Mouse (Mus musculus) limb, embryonic 14.5 days (tissue): ENCODE results near the gene Smim26. TPM values are rescaled to one million over a fixed set of nuclear protein-coding genes. Genes with fewer than 3 reads are reported as not detected.

Source experiments
- ATAC-seq: fragments of 200-750 bp; cut with Nextera tagmentation; 2 replicates; pipeline ENCODE4 v1.8.0; 2017; ENCODE audit warnings: low read depth, moderate number of reproducible peaks, moderate TSS enrichment; ENCODE audit not compliant: low FRiP score
- DNase-seq: peaks from one replicate; pipeline ENCODE4 v3.0.0-alpha.2; 2015; ENCODE audit warnings: low spot score
- H3K27ac ChIP-seq: fragments of 300-500 bp; sonication (generic); replicated peaks from 2 replicates; pipeline ENCODE4 v1.5.1; 2014; ENCODE audit warnings: low read depth, mild to moderate bottlenecking, low read length, moderate library complexity, mixed read lengths
- H3K27me3 ChIP-seq: fragments of 300-500 bp; sonication (generic); 2 replicates; pipeline ENCODE4 v1.6.1; 2014; ENCODE audit warnings: low read length, mixed read lengths; ENCODE audit not compliant: control insufficient read depth, insufficient read depth
- H3K36me3 ChIP-seq: fragments of 300-500 bp; sonication (generic); 2 replicates; pipeline ENCODE4 v1.6.1; 2014; ENCODE audit warnings: mild to moderate bottlenecking, low read length, moderate library complexity, mixed read lengths; ENCODE audit not compliant: control insufficient read depth, insufficient read depth
- H3K4me1 ChIP-seq: fragments of 300-500 bp; sonication (generic); 2 replicates; pipeline ENCODE4 v1.6.1; 2014; ENCODE audit warnings: antibody characterized with exemption, low read length, mixed read lengths; ENCODE audit not compliant: control insufficient read depth, insufficient read depth
- H3K4me2 ChIP-seq: fragments of 300-500 bp; sonication (generic); replicated peaks from 2 replicates; pipeline ENCODE4 v1.6.1; 2014; ENCODE audit warnings: low read depth, mild to moderate bottlenecking, low read length, moderate library complexity; ENCODE audit not compliant: severe bottlenecking
- H3K4me3 ChIP-seq: fragments of 300-500 bp; sonication (generic); replicated peaks from 2 replicates; pipeline ENCODE4 v1.5.1; 2014; ENCODE audit warnings: low read length
- H3K9ac ChIP-seq: fragments of 300-500 bp; sonication (generic); 2 replicates; pipeline ENCODE4 v1.6.1; 2014; ENCODE audit warnings: mild to moderate bottlenecking, low read depth, low read length, moderate library complexity; ENCODE audit not compliant: severe bottlenecking
- H3K9me3 ChIP-seq: fragments of 300-500 bp; sonication (generic); 2 replicates; pipeline ENCODE4 v1.6.1; 2016; ENCODE audit warnings: low read length; ENCODE audit not compliant: control insufficient read depth
- POLR2A ChIP-seq: fragments of 200-500 bp; IDR thresholded peaks from 2 replicates; pipeline ENCODE4 v1.8.0; 2012; ENCODE audit warnings: inconsistent platforms, mild to moderate bottlenecking, moderate library complexity, borderline replicate concordance; ENCODE audit not compliant: insufficient read depth, insufficient read length; ENCODE audit errors: extremely low read depth
- WGBS: fragments of 180-500 bp; shearing (Covaris S2); extraction: QIAGEN DNeasy Blood & Tissue Kit; methylation state at CpG from one replicate; pipeline ENCODE4 v1.1.7; 2014; 5-methylcytosine and 5-hydroxymethylcytosine counted together
- microRNA-seq: library from miRNA; unstranded; fragments of <30 nt; microRNA quantifications from one replicate; pipeline ENCODE4, GENCODE M21; 2016
- polyA plus RNA-seq, 2 experiments: library from polyadenylated mRNA; depleted of rRNA in 1 of 2; stranded (reverse) in 1 of 2; unstranded in 1 of 2; fragments of >200 nt; fragmentation: Nextera tagmentation in 1 of 2; extraction: Ambion mirVana in 1 of 2; gene quantifications; 2 replicates each; pipeline versions ENCODE4 v1.2.1 to v1.2.3; 2012 to 2014

Smim26 gene
- polyA plus RNA-seq, 2 experiments, result 35.7 to 44.4 TPM

- H3K4me3 ChIP-seq, result no peak overlapping the region
- no peak for TF ChIP-seq POLR2A
- H3K27me3 ChIP-seq, result no peaks in the 10 kb centered on the region
- H3K4me2 ChIP-seq, result no peak overlapping the region
- DNase-seq (no peak), ATAC-seq (no peak)
- H3K9ac ChIP-seq, result no peak overlapping the region
- H3K27ac ChIP-seq, result no peak overlapping the region
- H3K36me3 ChIP-seq, result 0 out of 2 replicates have a peak, but pooled peaks cover 4% of the 10 kb centered on the region
- 0 out of 2 replicates have a peak, but pooled peaks cover 4% of the 10 kb centered on the region for H3K4me1 ChIP-seq
- 0 out of 2 replicates have a peak, but pooled peaks cover 2% of the 10 kb centered on the region for H3K9me3 ChIP-seq
- 84% methylated on average over 4 of the region's 4 CpGs for WGBS
Measured at GRCm38 (mm10) chr2:144637204-144637603, 43.4 kb downstream of the Smim26 start.

GRCm38 (mm10) chr2:144637671-144638395 is 44.0 kb downstream of the Smim26 start:
- H3K27me3 ChIP-seq, result no peaks in the 10 kb centered on the region
- no peak overlapping the region for H3K4me3 ChIP-seq
- no peak overlapping the region for H3K27ac ChIP-seq
- no peak overlapping the region for H3K4me2 ChIP-seq
- H3K9ac ChIP-seq, result no peak overlapping the region
- no peak for DNase-seq
- no peaks in the 10 kb centered on the region for H3K9me3 ChIP-seq
- 84% methylated on average over 12 of the region's 12 CpGs for whole genome bisulfite sequencing
- no peaks in the 10 kb centered on the region for H3K36me3 ChIP-seq
- ATAC-seq, result no peak
- H3K4me1 ChIP-seq, result 0 out of 2 replicates have a peak, but pooled peaks cover 4% of the 10 kb centered on the region
- TF ChIP-seq POLR2A, result no peak

- ATAC-seq (no peak), DNase-seq (no peak)
- 0 out of 2 replicates have a peak, but pooled peaks cover 4% of the 10 kb centered on the region for H3K4me1 ChIP-seq
- H3K9me3 ChIP-seq, result no peaks in the 10 kb centered on the region
- H3K4me2 ChIP-seq, result no peak overlapping the region
- no peaks in the 10 kb centered on the region for H3K27me3 ChIP-seq
- WGBS, result 54% methylated on average over 4 of the region's 4 CpGs
- H3K27ac ChIP-seq, result no peak overlapping the region
- no peak for TF ChIP-seq POLR2A
- H3K4me3 ChIP-seq, result no peak overlapping the region
- no peaks in the 10 kb centered on the region for H3K36me3 ChIP-seq
- H3K9ac ChIP-seq, result no peak overlapping the region
Measured at GRCm38 (mm10) chr2:144638719-144639118, 44.9 kb downstream of the Smim26 start.

- Histone ChIP-seq H3K27me3 (no peaks in the 10 kb centered on the region), H3K9ac (no peak overlapping the region), H3K4me1 (0 out of 2 replicates have a peak, but pooled peaks cover 4% of the 10 kb centered on the region), H3K36me3 (no peaks in the 10 kb centered on the region), H3K27ac (no peak overlapping the region), H3K4me3 (no peak overlapping the region), H3K9me3 (no peaks in the 10 kb centered on the region), H3K4me2 (no peak overlapping the region)
- DNase-seq, result no peak
- no peak for ATAC-seq
- 84% methylated on average over 7 of the region's 7 CpGs for WGBS
- TF ChIP-seq POLR2A, result no peak
Measured at GRCm38 (mm10) chr2:144640101-144640500, 46.2 kb downstream of the Smim26 start.

- 71% methylated on average over 4 of the region's 4 CpGs for WGBS
- H3K27me3 ChIP-seq, result no peaks in the 10 kb centered on the region
- DNase-seq, result no peak
- no peak overlapping the region for H3K9ac ChIP-seq
- H3K4me2 ChIP-seq, result no peak overlapping the region
- peak; percentile 41; the same call in 1 of the 2 replicates for ATAC-seq
- no peaks in the 10 kb centered on the region for H3K9me3 ChIP-seq
- H3K4me1 ChIP-seq, result peaks cover 8% of the 10 kb centered on the region
- no peak for TF ChIP-seq POLR2A
- no peak overlapping the region for H3K4me3 ChIP-seq
- no peaks in the 10 kb centered on the region for H3K36me3 ChIP-seq
- no peak overlapping the region for H3K27ac ChIP-seq
Measured at GRCm38 (mm10) chr2:144641991-144642390, 48.1 kb downstream of the Smim26 start.

Small RNA genes within 50 kb of the gene (microRNA-seq; reads per million reads assigned to microRNA genes)
- not detected for gene Gm24823

Other genes with a start within 250 kb of the Smim26 start
- 38.8 and 41.5 TPM in 2 replicates for gene Kat14, start 225.1 kb upstream of the Smim26 start, polyA plus RNA-seq (2012; rRNA removed)
- gene Kat14, start 225.1 kb upstream of the Smim26 start, polyA plus RNA-seq (2014; fragmentation: Nextera tagmentation; extraction: Ambion mirVana), result 40.9 and 41.9 TPM in 2 replicates
- not detected in 2 replicates for gene Pet117, start 225.1 kb upstream of the Smim26 start, polyA plus RNA-seq (2012; rRNA removed)
- 0.43 TPM in 1 of 2 replicates, not detected in the other for gene Pet117, start 225.1 kb upstream of the Smim26 start, polyA plus RNA-seq (2014; fragmentation: Nextera tagmentation; extraction: Ambion mirVana)
- 1.5 and 1.6 TPM in 2 replicates for gene Dzank1, start 66.6 kb upstream of the Smim26 start, polyA plus RNA-seq (2012; rRNA removed)
- gene Dzank1, start 66.6 kb upstream of the Smim26 start, polyA plus RNA-seq (2014; fragmentation: Nextera tagmentation; extraction: Ambion mirVana), result 1.7 and 2.8 TPM in 2 replicates
- gene Polr3f, start 66.3 kb upstream of the Smim26 start, polyA plus RNA-seq (2012; rRNA removed), result 19.4 and 20.5 TPM in 2 replicates
- gene Polr3f, start 66.3 kb upstream of the Smim26 start, polyA plus RNA-seq (2014; fragmentation: Nextera tagmentation; extraction: Ambion mirVana), result 24.9 and 26.6 TPM in 2 replicates
- 32.1 and 37.4 TPM in 2 replicates for gene Rbbp9, start 43.2 kb upstream of the Smim26 start, polyA plus RNA-seq (2012; rRNA removed)
- 67.6 and 68.4 TPM in 2 replicates for gene Rbbp9, start 43.2 kb upstream of the Smim26 start, polyA plus RNA-seq (2014; fragmentation: Nextera tagmentation; extraction: Ambion mirVana)
- gene Sec23b, start 37.8 kb upstream of the Smim26 start, polyA plus RNA-seq (2012; rRNA removed), result 72.8 and 80.1 TPM in 2 replicates
- gene Sec23b, start 37.8 kb upstream of the Smim26 start, polyA plus RNA-seq (2014; fragmentation: Nextera tagmentation; extraction: Ambion mirVana), result 76.2 and 77.5 TPM in 2 replicates
- gene Dtd1, start 5.8 kb downstream of the Smim26 start, polyA plus RNA-seq (2012; rRNA removed), result 17.2 and 19.1 TPM in 2 replicates
- gene Dtd1, start 5.8 kb downstream of the Smim26 start, polyA plus RNA-seq (2014; fragmentation: Nextera tagmentation; extraction: Ambion mirVana), result 39.8 and 42.1 TPM in 2 replicates
- not detected in 2 replicates for gene Scp2d1, start 229.6 kb downstream of the Smim26 start, polyA plus RNA-seq (2012; rRNA removed)
- gene Scp2d1, start 229.6 kb downstream of the Smim26 start, polyA plus RNA-seq (2014; fragmentation: Nextera tagmentation; extraction: Ambion mirVana), result not detected in 2 replicates